Mouse (Mus musculus): Measurements from ENCODE around the gene Flt3l. TPM values are rescaled to one million over a fixed set of nuclear protein-coding genes. Genes with fewer than 3 reads are reported as not detected.

Gene Flt3l
- polyA plus RNA-seq, 1 experiment from 2014 or later, result 1.3 TPM

- H3K9ac ChIP-seq (ENCODE audit: low read length), result no peak overlapping the region
Measured at GRCm38 (mm10) chr7:45147267-45147666, 11.0 kb upstream of the Flt3l start.

GRCm38 (mm10) chr7:45145460-45145859 is 9.2 kb upstream of the Flt3l start:
- WGBS, result 93% methylated on average over 8 of the region's 8 CpGs
- no peaks in the 10 kb centered on the region for H3K4me1 ChIP-seq (ENCODE audit: control insufficient read depth, insufficient read depth, low read length)
- ATAC-seq, result no peak

More at GRCm38 (mm10) chr7:45147267-45147666, 11.0 kb upstream of the Flt3l start:
- no peaks in the 10 kb centered on the region for H3K9me3 ChIP-seq (replicated peaks; ENCODE audit: control insufficient read depth, low read length)
- no peak for DNase-seq (ENCODE audit: low spot score)
- no peaks in the 10 kb centered on the region for H3K27me3 ChIP-seq (replicated peaks; ENCODE audit: control insufficient read depth, insufficient read depth, low read length)
- 91% methylated on average over 11 of the region's 11 CpGs for WGBS
- H3K4me3 ChIP-seq (ENCODE audit: low read depth, low read length), result no peak overlapping the region
- H3K4me2 ChIP-seq (ENCODE audit: low read length), result no peak overlapping the region
- ATAC-seq, result no peak
- H3K27ac ChIP-seq (ENCODE audit: low read depth, low read length), result no peak overlapping the region
- 0 out of 2 replicates have a peak, but pooled peaks cover 4% of the 10 kb centered on the region for H3K4me1 ChIP-seq (ENCODE audit: control insufficient read depth, insufficient read depth, low read length)
- 0 out of 2 replicates have a peak, but pooled peaks cover 19% of the 10 kb centered on the region for H3K36me3 ChIP-seq (ENCODE audit: control insufficient read depth, insufficient read depth, low read length)

GRCm38 (mm10) chr7:45144368-45145174 is 8.3 kb upstream of the Flt3l start:
- H3K4me1 ChIP-seq (ENCODE audit: control insufficient read depth, insufficient read depth, low read length), result no peaks in the 10 kb centered on the region
- no peak overlapping the region for H3K4me2 ChIP-seq (ENCODE audit: low read length)
- H3K27ac ChIP-seq (ENCODE audit: low read depth, low read length), result no peak overlapping the region
- H3K27me3 ChIP-seq (replicated peaks; ENCODE audit: control insufficient read depth, insufficient read depth, low read length), result no peaks in the 10 kb centered on the region
- no peaks in the 10 kb centered on the region for H3K9me3 ChIP-seq (replicated peaks; ENCODE audit: control insufficient read depth, low read length)
- H3K36me3 ChIP-seq (ENCODE audit: control insufficient read depth, insufficient read depth, low read length), result 0 out of 2 replicates have a peak, but pooled peaks cover 19% of the 10 kb centered on the region
- no peak overlapping the region for H3K9ac ChIP-seq (ENCODE audit: low read length)
- no peak for DNase-seq (ENCODE audit: low spot score)
- 88% methylated on average over 13 of the region's 13 CpGs for WGBS
- no peak overlapping the region for H3K4me3 ChIP-seq (ENCODE audit: low read depth, low read length)
- no peak for ATAC-seq

More at GRCm38 (mm10) chr7:45145460-45145859, 9.2 kb upstream of the Flt3l start:
- Histone ChIP-seq H3K27ac (ENCODE audit: low read depth, low read length) (no peak overlapping the region), H3K9ac (ENCODE audit: low read length) (no peak overlapping the region), H3K9me3 (replicated peaks; ENCODE audit: control insufficient read depth, low read length) (no peaks in the 10 kb centered on the region), H3K4me2 (ENCODE audit: low read length) (no peak overlapping the region), H3K27me3 (replicated peaks; ENCODE audit: control insufficient read depth, insufficient read depth, low read length) (no peaks in the 10 kb centered on the region), H3K36me3 (ENCODE audit: control insufficient read depth, insufficient read depth, low read length) (0 out of 2 replicates have a peak, but pooled peaks cover 19% of the 10 kb centered on the region), H3K4me3 (ENCODE audit: low read depth, low read length) (no peak overlapping the region)
- DNase-seq (ENCODE audit: low spot score), result no peak

- ATAC-seq, result no peak
- Histone ChIP-seq H3K4me3 (ENCODE audit: low read depth, low read length) (no peak overlapping the region), H3K27ac (ENCODE audit: low read depth, low read length) (no peak overlapping the region), H3K4me1 (ENCODE audit: control insufficient read depth, insufficient read depth, low read length) (no peaks in the 10 kb centered on the region), H3K9ac (ENCODE audit: low read length) (no peak overlapping the region), H3K4me2 (ENCODE audit: low read length) (no peak overlapping the region), H3K36me3 (ENCODE audit: control insufficient read depth, insufficient read depth, low read length) (0 out of 2 replicates have a peak, but pooled peaks cover 14% of the 10 kb centered on the region), H3K27me3 (replicated peaks; ENCODE audit: control insufficient read depth, insufficient read depth, low read length) (no peaks in the 10 kb centered on the region), H3K9me3 (replicated peaks; ENCODE audit: control insufficient read depth, low read length) (no peaks in the 10 kb centered on the region)
- no peak for DNase-seq (ENCODE audit: low spot score)
- WGBS, result 95% methylated on average over 5 of the region's 5 CpGs
Measured at GRCm38 (mm10) chr7:45141914-45142313, 5.7 kb upstream of the Flt3l start.

- H3K36me3 ChIP-seq (ENCODE audit: control insufficient read depth, insufficient read depth, low read length), result 0 out of 2 replicates have a peak, but pooled peaks cover 14% of the 10 kb centered on the region
- no peak overlapping the region for H3K9ac ChIP-seq (ENCODE audit: low read length)
- H3K4me2 ChIP-seq (ENCODE audit: low read length), result no peak overlapping the region
- no peak overlapping the region for H3K4me3 ChIP-seq (ENCODE audit: low read depth, low read length)
- DNase-seq (ENCODE audit: low spot score) (no peak), ATAC-seq (no peak)
- 84% methylated on average over 3 of the region's 3 CpGs for WGBS
- H3K9me3 ChIP-seq (replicated peaks; ENCODE audit: control insufficient read depth, low read length), result no peaks in the 10 kb centered on the region
- H3K4me1 ChIP-seq (ENCODE audit: control insufficient read depth, insufficient read depth, low read length), result no peaks in the 10 kb centered on the region
- H3K27ac ChIP-seq (ENCODE audit: low read depth, low read length), result no peak overlapping the region
- H3K27me3 ChIP-seq (replicated peaks; ENCODE audit: control insufficient read depth, insufficient read depth, low read length), result no peaks in the 10 kb centered on the region
Measured at GRCm38 (mm10) chr7:45141319-45141718, 5.1 kb upstream of the Flt3l start.

- Histone ChIP-seq H3K9ac (ENCODE audit: low read length) (no peak overlapping the region), H3K27ac (ENCODE audit: low read depth, low read length) (peak overlapping the region; percentile 44; the same call in 1 of the 2 replicates), H3K9me3 (replicated peaks; ENCODE audit: control insufficient read depth, low read length) (no peaks in the 10 kb centered on the region), H3K27me3 (replicated peaks; ENCODE audit: control insufficient read depth, insufficient read depth, low read length) (no peaks in the 10 kb centered on the region), H3K36me3 (ENCODE audit: control insufficient read depth, insufficient read depth, low read length) (0 out of 2 replicates have a peak, but pooled peaks cover 11% of the 10 kb centered on the region), H3K4me1 (ENCODE audit: control insufficient read depth, insufficient read depth, low read length) (0 out of 2 replicates have a peak, but pooled peaks cover 3% of the 10 kb centered on the region), H3K4me3 (ENCODE audit: low read depth, low read length) (no peak overlapping the region), H3K4me2 (ENCODE audit: low read length) (no peak overlapping the region)
- WGBS, result 80% methylated on average over 8 of the region's 8 CpGs
- ATAC-seq, result no peak
- DNase-seq (ENCODE audit: low spot score), result peak; percentile 44
Measured at GRCm38 (mm10) chr7:45139904-45140723, 3.9 kb upstream of the Flt3l start.

- H3K4me1 ChIP-seq (ENCODE audit: control insufficient read depth, insufficient read depth, low read length), result 0 out of 2 replicates have a peak, but pooled peaks cover 3% of the 10 kb centered on the region
Measured at GRCm38 (mm10) chr7:45138403-45138802, 2.2 kb upstream of the Flt3l start.

GRCm38 (mm10) chr7:45137171-45138006 is 1.2 kb upstream of the Flt3l start:
- H3K27ac ChIP-seq (ENCODE audit: low read depth, low read length), result no peak overlapping the region
- no peak overlapping the region for H3K9ac ChIP-seq (ENCODE audit: low read length)
- ATAC-seq (no peak), DNase-seq (ENCODE audit: low spot score) (no peak)
- H3K27me3 ChIP-seq (replicated peaks; ENCODE audit: control insufficient read depth, insufficient read depth, low read length), result no peaks in the 10 kb centered on the region
- no peak overlapping the region for H3K4me2 ChIP-seq (ENCODE audit: low read length)
- peaks cover 3% of the 10 kb centered on the region; the same call in 1 of the 2 replicates for H3K9me3 ChIP-seq (replicated peaks; ENCODE audit: control insufficient read depth, low read length)
- no peak overlapping the region for H3K4me3 ChIP-seq (ENCODE audit: low read depth, low read length)
- 89% methylated on average over 12 of the region's 12 CpGs for WGBS
- H3K36me3 ChIP-seq (ENCODE audit: control insufficient read depth, insufficient read depth, low read length), result 0 out of 2 replicates have a peak, but pooled peaks cover under 1% of the 10 kb centered on the region
- 0 out of 2 replicates have a peak, but pooled peaks cover 3% of the 10 kb centered on the region for H3K4me1 ChIP-seq (ENCODE audit: control insufficient read depth, insufficient read depth, low read length)

More at GRCm38 (mm10) chr7:45138403-45138802, 2.2 kb upstream of the Flt3l start:
- peaks cover under 1% of the 10 kb centered on the region; the same call in 1 of the 2 replicates for H3K9me3 ChIP-seq (replicated peaks; ENCODE audit: control insufficient read depth, low read length)
- H3K36me3 ChIP-seq (ENCODE audit: control insufficient read depth, insufficient read depth, low read length), result 0 out of 2 replicates have a peak, but pooled peaks cover 3% of the 10 kb centered on the region
- no peaks in the 10 kb centered on the region for H3K27me3 ChIP-seq (replicated peaks; ENCODE audit: control insufficient read depth, insufficient read depth, low read length)
- H3K4me3 ChIP-seq (ENCODE audit: low read depth, low read length), result no peak overlapping the region
- H3K27ac ChIP-seq (ENCODE audit: low read depth, low read length), result no peak overlapping the region
- no peak overlapping the region for H3K4me2 ChIP-seq (ENCODE audit: low read length)
- DNase-seq (ENCODE audit: low spot score), result no peak
- 81% methylated on average over 1 of the region's 1 CpGs for WGBS
- H3K9ac ChIP-seq (ENCODE audit: low read length), result no peak overlapping the region
- no peak for ATAC-seq

All from forebrain, embryonic 14.5 days (tissue).